Mouse (Mus musculus) embryonic fibroblast, embryonic 13.5 days (primary cell): ENCODE data around the gene Hnf1a.

Source experiments
- CTCF ChIP-seq: IDR thresholded peaks from 2 replicates; pipeline ENCODE4 v1.5.1; 2011; ENCODE audit warnings: mild to moderate bottlenecking, control low read depth, low read length, moderate library complexity, borderline replicate concordance; ENCODE audit not compliant: insufficient read depth
- POLR2A ChIP-seq: IDR thresholded peaks from 2 replicates; pipeline ENCODE4 v1.6.1; 2011; ENCODE audit warnings: low read depth, mild to moderate bottlenecking, control low read depth, low read length, moderate library complexity

GRCm38 (mm10) chr5:115008307-115008706 is 37.4 kb upstream of the Hnf1a start:
- TF ChIP-seq CTCF, result no peak
- no peak for TF ChIP-seq POLR2A
